Mouse (Mus musculus) lung, postnatal 0 days (tissue): ENCODE measurements around the gene Zswim1.

Source experiments
- CTCF ChIP-seq: IDR thresholded peaks from 2 replicates; pipeline ENCODE4 v1.5.1; 2016; ENCODE audit warnings: antibody characterized with exemption, mild to moderate bottlenecking
- EP300 ChIP-seq: IDR thresholded peaks from 2 replicates; pipeline ENCODE4 v1.6.1; 2016; ENCODE audit warnings: antibody characterized with exemption, mild to moderate bottlenecking, control low read depth

DNA sequence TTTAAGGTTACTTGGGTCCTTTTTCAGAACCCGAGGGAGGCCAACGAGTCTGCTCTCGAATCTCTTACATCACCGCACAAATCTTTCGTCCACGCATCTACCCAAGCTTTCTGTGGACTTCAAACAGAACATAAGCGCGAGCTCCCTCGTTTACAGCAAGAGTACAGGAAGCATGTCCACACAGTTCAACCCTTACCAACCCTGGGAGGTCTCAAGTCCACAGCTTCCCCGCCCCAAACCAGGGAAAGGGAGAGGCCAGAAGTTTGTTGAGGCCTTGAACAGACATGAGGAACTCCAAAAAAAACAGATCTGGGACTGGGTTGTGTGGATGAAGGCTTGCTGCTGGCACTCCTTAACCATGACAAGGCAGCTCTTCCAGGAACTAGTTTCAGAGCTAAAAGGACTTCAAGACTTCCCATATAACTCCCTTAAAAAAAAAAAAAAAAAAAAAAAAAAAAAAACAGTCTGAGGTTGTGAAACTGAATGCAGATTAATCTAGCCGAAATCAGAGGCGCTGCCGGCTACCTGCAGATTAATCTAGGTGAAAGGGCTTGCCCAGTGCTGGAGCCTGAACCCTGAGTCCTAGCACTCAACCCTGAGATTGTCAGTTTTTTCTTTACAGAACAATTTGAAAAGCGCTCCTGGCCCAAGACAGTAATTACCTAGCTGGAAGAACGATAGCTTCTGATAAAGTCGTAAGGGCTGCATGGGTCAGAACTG, 19.1 kb upstream of the Zswim1 start:
- TF ChIP-seq CTCF (no peak), EP300 (no peak)
